Mouse (Mus musculus): ENCODE data around the gene Nfkb2. TPM values are rescaled to one million over a fixed set of nuclear protein-coding genes. Genes with fewer than 3 reads are reported as not detected.

The Nfkb2 gene
- polyA plus RNA-seq (2017; shearing (Covaris generic)): 10 to 100 TPM; 17.3 to 18.8 TPM

DNA sequence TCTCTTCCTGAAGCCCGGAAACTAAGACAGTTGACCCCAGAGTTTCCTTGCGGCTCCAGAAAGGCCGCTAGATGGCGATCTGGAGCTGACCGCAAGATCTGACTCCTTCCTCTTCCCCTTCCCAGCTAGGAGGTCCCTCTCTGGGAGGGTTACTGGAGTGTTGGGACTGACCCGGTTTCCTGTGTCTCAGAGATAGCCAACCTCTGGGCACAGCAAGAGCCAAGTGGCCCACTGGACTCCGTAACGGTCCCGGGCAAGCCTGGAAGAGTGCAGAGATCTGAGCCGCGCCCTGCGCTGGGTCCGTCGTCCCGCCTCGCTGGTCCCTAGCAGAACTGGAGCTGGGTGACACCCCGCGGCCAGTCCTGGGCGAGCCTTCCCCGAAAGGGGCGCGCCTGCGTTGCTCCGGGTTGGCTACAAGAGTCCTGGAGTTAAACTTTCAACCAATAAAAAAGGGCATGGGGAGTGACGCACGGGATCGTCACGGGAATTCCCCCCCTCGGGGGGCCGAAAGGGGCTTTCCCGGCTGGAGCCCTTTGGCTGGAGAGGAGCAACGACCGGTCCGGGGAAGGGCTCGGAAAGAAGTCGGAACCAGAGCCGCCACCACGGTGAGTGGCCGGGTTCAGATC, at the start of gene Nfkb2:
Gene Nfkb2 (plus strand): TSS at position 105 of the 626 bp plus-strand sequence.
- ATAC-seq: peak; percentile 76

DNA sequence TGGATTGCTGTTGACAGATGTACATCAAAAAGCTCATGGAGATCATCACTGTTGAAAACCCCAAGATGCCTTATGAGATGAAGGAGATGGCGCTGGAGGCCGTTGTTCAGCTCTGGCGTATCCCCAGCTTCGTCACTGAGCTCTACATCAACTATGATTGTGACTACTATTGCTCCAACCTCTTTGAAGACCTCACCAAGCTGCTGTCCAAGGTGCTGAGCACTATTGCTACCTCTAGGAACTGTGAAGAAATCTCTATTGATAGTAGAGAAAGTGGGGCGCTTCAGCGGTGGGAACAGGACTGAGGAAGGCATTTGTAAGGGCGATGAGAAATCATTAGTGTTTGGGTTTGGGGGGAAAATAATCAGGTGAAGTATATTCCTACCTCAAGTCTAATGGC, 39.4 kb upstream of the Nfkb2 start:
- ATAC-seq: no peak

DNA sequence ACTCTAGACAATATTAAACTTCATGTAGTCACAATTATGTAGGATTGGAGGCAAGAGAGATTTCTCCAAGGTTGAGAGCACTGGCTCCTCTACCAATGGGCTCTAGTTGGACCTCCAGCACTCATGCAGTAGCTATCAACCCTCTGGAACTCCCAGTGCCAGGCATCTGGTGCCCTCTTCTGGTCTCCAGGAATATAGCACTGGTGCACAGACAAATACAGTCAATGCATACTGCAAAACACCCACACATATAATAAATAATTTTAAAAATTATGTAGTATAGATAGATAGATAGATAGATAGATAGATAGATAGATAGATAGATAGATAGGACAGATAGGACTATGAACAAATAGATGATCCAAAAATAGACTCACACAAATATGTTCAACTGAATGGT, 28.8 kb upstream of the Nfkb2 start:
- ATAC-seq: no peak

DNA sequence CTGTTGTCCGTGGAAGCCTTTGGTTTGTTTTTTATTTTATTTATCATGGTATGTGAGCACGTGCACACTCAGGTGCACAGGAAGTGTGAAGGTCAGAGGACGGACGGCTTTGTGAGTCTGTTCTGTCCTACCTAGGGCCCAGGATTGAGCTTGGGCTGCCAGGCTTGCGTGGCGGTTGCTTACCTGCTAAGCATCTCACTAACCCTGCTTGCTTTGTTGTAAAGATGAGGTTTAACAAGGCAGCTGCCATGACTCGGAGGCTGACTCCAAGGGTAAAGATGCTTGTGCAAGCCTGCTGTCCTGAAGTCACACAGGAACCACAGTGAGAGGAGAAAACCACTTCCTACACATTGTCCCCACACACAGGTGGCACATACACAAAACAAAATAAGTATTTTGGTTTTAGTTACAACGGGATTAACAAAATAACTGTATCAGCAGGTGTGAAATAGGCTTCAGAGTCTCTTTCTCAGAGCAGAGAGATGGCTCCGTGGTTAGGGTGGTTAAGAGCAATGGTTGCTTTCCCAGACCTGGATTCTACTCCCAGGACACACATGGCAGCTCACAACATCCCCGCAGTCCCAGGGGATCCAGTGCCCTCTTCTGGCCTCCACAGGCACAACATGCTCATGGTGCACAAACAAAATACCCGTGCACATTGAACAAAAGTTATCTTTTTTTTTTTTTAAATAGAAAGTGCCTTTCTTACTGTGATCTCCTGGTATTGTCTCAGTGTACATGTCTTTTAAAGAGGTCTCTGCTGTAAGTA, 21.9 kb upstream of the Nfkb2 start:
- no peak for ATAC-seq

DNA sequence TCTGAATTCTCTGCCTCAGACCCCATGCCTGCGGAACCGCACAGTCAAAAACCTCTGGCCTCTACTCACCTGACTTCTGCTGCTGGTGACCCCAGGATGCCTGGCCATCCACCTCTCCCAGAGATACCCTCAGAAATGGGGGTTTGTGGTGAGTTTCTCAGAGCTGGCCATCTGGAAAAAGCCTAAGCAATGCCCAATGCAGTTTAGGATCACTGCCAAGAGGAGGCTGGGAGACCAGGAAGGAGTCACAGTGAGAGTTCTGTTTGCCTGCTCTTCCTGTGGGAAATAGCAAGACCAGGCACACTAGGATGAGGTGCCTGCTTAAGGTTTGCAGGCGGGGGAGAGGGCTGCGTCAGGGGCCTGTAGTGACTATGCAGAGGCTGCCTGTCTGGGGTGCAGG, 19.4 kb upstream of the Nfkb2 start:
- no peak for ATAC-seq

DNA sequence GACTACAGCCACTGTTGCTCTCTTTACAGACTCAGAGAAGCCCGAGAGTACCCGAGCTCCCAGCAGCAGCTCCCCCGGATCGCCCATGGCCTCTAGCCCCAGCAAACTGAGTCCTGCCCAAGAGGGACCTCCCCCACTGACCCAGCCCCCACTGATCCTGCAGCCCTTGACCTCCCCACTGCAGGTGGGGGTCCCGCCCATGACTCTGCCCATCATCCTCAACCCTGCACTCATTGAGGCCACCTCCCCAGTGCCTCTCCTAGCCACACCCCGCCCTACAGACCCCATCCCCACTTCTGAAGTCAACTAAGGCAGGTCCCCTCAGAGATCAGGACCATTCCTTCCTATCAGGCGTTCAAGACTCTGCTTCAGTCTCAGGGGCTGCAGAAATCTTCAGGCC, 18.5 kb upstream of the Nfkb2 start:
- no peak for ATAC-seq

DNA sequence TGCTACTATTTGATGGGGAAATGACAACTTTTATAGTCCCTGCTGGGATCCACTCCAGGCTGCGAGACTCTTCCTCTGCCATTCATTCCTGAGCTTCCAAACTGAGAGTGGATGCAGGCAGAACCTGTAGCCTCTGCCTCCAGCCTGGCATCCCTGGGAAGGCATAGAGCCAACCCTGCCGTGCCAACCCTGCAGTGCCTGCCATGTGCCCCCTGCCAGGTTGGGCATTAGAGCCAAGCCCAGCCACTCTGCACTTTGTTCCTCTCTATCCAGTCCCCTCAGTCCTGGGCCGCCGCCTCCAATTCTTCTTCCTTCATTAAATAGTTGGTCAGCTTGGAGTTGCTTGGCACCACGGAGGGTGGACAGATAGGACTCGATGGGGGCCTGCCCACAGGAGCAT, 18.1 kb upstream of the Nfkb2 start:
- ATAC-seq: no peak

DNA sequence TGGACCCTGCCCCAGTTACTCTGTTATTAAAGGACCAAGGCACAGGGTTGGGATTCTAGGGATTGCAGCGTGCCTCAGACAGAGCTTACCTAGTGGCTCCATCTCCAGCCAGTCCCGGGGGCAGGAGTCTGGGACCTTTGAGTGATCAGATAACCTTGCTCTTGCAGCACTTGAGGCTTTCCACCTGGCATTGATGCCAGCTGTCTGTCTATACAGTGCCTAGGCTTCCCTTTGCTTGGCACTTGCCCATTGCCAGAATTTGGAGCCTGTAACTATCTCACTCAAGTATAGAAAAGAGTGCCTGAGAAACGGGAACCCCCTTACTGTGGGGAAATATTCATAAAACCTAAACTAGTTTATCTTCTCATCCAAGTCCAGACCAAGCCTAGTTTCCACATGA, 17.2 kb upstream of the Nfkb2 start:
- ATAC-seq: no peak

DNA sequence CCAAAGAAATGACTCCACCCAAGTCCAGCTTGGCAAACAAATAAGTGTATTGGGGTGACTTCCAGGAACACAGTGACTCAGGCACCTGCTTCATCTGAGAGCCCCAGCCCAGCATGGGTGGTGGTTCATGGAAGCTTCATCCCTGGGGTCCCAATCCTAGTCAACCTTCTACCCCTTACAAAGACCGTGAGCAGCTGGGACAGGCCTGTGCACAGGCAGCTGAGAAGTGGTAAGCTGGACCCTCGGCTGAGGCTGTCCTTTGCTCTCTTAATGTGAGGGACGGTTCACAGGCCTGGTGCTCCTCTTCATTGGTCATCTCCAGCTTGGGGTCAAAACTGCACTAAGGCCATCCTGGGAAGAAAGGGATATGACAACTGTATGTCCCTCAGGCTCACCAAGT, 16.6 kb upstream of the Nfkb2 start:
- ATAC-seq: no peak

DNA sequence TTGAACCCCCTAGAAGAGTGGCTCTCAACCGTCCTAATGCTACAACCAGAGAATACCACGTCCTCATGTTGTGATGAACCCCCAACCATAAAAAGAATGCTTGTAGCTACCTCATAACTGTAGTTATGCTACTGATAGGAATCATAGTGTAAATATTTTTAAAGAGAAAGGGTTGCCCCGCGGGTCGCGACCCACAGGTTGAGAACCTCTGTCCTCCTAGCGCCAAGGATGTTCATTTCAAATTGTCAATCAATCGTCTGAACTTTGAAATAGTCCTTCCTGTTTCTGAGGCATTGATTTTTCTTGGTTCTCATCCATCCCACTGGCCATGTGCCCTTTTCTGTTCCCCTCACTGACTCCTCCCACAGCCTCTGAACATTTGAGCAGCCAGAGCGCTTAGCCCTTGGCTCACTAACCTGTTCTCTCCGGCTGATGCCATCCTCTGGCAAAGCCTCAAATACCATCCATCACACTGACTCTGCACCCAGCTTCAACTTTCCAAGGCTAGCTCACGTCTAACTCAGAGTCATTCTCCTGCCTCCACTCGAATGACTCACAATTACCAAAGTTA, 13.5 kb upstream of the Nfkb2 start:
- no peak for ATAC-seq

DNA sequence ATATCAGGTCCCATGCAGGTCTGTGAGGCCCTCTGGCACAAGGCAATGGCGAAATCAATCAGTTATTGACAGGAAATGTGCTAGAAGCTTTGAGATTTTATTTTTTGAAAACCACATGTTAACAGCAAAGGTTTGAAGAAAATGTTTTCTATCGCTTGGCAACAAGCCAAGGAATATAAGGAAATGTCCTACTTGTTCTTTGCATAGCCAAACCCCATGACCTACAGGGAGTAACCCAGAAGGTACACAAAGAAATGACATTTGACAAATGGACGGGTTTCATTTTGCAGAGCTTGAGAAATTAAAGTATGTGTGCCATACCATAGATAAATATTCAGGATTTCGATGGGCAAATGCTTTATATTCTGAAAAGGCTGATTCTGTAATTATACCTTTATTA, 7.2 kb upstream of the Nfkb2 start:
- no peak for ATAC-seq

DNA sequence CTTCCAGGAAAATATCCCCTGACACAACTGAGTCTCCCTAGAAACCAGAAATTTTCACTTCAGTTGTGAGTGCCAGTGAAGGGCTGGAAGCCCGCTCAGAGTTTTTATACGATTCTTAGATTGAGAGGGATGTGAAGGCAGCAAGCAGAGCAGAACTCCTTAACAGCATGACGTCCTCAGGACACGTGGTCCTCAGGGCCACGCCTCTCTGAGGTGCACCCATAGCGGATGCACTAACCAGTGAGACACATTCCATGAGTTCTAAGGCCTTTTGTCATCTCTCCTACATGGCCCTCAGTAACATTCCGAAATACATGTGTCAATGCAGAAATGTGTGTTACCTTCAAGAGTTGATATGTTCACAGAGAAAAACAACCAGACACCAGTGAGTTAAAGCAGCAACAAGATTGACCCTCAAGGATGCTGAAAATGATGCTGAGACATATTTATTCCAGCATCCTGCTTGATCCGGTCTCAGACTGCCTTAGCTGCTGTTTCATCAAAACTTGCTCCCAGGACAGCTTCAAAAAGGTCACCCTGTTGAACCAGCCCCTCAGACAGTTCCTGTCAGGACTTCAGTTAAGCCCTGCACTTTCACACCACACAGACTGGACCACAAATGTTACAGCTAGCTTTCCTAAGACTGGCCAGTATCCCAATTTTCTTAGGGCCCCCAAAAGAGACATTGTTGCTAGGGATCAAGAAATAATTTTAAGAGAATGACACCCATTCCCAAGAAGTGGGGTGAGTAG, 3.6 kb upstream of the Nfkb2 start:
- no peak for ATAC-seq

DNA sequence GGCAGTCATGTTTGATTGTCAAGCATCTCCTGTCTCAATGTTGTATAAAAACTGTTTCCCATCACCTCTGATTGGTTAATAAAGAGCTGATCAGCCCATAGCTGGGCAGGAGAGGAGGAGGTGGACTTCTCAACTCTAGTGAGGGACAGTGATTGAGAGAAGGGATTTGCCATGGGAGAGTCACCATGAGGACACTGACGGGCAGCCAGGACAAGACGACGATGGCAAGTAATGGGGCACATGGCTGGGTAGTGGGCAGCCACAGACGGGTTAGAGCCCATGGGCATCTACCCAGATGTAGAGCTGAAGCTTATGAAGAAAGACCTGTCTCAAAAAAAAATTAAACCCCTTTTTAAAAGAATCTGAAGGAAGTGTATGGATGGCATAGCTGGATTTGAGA, 1.6 kb upstream of the Nfkb2 start:
- no peak for ATAC-seq

DNA sequence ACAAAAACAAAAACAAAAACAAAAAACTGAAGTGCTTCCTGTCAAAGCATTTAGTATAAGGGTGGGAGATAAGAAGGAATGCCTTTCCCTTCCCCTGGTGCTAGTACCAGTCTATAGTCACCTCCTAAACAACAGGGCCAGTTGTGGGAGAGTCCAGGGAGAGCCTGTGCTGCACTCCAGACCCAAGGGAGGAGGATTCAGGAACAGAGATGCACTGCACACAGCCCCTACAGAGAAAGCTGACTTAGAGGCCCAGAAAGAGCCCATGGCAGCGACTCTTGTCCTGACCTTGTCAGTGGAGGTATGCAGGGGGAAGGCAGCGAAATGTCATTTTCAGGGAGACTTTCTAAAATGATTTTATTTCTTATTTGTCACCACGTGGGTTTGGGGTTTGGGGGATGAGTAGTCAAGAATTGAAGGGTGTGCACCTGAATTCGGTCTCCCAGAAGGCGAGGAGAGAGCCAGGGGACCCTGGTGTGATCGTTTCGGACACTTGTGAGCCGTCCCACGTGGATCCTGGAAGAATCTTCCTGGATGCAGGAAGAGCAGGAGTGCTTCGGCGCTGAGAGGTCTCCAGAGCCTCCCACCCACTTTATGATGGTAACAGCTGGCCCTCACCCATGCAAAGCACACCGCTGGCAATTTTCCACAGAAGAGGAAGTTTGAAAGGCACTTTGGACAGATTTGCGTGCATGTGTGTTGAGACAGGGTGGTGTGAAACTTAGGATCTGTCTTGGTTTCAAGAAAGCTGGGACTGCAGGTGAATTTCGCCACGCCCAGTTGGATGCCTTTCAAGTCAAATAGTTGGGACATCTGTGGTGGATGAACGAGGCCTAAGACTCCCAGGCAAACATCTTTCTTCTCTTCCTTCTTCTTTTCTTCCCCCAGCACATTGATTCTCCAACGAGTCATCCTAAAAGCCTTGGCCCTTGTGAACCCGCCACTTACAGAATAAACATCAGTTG, 587 bp upstream of the Nfkb2 start:
- ATAC-seq: no peak

DNA sequence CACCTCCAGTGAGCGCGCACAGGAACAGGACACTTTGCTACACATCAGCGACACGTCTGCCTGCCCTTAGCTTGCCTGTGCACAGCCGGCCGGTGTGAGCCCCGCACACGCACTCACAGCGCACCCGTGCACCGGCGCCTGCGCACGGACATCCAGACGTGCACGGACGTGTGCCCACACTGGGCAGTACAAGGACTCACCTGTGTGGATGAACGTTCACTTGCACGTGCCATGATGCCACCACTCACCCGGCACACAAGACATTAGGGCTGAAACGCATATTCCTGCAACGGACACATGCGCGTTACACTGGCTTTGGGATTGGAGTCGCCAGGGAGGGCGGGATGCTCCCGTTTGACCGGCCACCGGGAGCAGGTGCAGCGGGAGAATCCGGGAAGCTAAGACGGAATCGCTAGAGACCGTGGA, 801 bp downstream of the Nfkb2 start:
- peak; percentile 42 for ATAC-seq

DNA sequence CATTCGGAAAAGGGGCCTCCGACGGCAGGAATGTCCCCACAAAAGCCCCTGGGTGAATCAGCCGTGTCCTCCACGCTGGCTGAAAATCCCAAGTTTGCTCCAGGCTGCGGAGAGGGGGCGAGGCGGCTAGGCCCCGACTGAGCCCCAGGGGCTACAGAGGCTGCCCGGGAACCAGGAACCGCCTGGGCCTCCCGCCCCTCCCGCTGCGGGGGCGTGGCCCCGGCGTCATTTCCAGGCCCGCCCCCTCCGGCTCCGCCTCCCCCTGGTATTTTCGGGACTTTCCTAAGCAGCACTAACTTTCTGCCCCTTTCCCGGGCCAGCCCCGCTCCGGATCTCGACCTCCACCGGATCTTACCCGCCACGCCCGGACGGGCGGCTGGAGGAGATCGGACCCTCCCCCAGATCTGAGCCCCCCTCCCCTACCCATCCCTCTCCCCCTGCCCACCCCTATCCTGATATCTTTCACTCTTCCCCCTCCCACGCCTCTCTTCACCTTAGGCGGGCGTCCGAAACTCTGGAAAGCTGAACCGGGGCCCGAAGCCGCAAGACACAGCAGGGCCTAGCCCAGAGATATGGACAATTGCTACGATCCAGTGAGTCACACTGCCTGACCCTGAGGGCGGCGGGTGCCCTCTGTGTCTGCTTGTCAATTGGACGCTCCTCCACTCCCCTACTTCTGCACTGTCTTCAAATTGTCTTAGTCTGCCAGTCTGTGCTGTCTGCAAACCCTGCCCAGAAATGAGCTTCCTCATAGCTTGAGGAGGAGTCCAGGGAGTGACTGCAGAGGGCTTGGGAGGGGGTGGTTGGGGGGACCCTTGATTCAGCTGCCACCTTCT, 1.5 kb downstream of the Nfkb2 start:
- ATAC-seq: peak; percentile 62

DNA sequence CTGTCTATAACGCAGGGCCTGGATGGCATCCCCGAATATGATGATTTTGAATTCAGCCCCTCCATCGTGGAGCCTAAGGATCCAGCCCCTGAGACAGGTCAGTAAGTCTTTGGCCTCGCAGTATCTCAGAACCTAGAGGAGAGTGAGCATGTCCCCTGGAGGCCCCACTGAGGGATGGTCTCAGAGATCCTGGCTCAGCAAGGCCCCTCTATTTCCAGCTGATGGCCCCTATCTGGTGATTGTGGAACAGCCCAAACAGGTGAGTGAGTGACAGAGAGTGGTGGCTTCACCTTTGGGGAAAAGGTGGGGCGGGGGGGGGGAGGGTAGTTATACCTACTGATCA, 2.1 kb downstream of the Nfkb2 start:
- no peak for ATAC-seq

DNA sequence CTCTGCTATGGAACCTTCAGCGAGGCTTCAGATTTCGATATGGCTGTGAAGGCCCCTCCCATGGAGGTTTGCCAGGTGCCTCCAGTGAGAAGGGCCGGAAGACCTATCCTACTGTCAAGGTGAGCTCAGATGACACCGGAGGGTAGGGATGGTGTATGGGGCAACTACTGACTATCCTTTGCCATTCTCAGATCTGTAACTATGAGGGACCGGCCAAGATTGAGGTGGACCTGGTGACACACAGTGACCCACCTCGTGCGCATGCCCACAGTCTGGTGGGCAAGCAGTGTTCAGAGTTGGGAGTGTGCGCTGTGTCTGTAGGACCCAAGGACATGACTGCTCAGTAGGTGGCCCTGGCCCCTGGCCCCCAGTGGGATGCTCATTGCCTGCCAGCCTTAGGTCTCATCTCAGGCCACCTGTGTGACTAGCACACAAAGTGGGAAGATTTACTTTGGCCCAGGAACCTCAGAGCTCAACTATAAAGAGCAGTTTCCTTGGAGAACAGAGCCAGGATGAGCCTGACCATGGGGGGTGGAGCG, 2.7 kb downstream of the Nfkb2 start:
- no peak for ATAC-seq

DNA sequence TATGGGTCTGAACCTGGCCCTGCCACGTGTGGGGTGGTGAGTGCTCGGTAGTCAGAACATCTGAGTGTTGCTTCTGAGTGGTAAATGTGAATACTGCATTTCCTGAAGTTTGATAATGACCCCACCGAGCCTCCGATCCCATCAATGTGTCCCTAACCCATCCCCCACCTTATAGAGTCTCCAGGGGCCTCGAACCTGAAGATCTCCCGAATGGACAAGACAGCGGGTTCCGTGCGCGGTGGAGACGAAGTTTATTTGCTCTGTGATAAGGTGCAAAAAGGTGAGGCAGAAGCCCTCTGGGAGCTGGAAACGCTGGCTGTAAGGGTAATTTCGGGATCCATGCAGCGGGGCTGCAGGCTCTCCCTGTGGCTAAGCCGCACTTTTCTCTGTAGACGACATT, 3.7 kb downstream of the Nfkb2 start:
- no peak for ATAC-seq

DNA sequence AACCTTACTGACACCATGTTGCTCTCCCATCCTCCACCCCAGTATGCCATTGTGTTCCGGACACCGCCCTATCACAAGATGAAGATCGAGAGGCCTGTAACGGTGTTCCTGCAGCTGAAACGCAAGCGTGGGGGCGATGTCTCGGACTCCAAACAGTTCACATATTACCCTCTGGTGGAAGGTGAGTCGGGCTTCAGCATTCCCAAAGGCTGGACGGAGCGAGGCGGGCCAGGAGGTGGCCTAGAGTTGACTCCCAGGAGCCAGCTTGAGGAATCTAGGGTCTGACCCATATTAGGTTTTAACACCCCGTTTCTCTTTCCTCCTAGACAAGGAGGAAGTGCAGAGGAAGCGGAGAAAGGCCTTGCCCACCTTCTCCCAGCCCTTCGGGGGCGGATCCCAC, 4.2 kb downstream of the Nfkb2 start:
- ATAC-seq: no peak

Measured in CD4-positive, CD25-positive, alpha-beta regulatory T cell, adult 4 months (primary cell).